Mouse (Mus musculus) kidney, adult 11 months (tissue): ENCODE data around the gene Zdhhc17.

Source experiments
- DNase-seq: peaks from one replicate; pipeline ENCODE4 v3.0.0; 2022

Gene Zdhhc17

DNA sequence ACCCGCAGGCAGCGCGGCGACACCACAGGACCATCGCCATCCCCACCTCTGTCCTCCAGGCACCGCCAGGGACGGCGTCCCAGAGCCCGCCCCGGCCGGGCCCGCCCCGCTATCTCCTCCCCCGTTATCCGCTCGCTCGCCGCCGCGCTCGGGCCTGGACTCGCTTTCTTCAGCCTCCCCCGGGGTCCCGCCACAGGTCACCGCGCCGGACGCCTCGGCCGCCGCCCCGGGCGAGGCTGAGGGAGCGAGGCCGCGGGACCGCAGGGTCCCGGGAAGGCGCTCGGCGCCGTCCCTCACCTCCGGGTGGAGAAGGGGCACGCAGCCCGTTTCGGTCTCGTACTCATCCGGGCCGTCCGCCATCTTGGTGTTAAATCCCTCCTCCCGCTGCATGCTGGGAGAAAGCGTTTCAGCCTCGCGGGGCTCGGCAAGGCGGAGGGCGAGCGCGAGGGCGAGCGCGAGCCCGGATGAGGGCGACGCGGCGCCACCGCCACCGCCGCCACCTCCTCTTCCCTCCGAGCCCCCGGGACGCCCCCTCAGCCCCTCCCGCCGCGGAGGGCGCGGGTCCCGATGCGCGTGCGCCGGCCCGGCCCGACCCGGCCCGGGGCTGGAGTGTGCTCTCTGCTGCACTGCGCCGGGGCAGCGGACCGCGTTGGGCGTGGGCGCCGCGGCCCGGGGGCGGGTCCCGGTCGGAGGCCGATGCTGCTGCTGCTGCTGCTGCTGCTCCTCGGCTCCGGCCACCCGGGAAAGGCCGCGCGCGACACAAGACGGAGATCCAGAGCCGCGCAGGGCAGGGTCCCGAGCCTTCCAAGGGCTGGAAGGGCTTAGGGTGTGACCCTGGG lies at the start of gene Zdhhc17:
Gene Zdhhc17 (minus strand): TSS at position 500 of the 839 bp plus-strand sequence.
- DNase-seq: peak; percentile 90

DNA sequence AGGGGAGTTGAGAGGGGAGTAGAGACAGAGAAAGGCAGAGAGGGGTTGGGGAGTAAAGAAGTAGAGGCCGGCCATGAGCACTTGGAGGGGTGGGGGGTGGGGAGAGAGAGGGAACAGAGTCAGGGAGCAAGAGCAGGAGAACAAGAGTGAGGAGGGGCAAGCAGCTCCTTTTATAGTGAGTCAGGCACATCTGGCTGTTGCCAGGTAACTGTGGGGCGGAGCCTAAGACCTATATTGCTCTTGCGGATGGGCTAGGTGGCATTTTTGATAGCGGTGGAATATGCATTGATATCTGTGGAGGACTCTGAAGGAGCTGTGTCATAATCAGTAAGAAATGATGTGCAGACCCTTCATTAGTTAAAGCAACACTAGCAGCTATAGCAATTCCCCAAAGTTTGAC lies 45.8 kb upstream of the Zdhhc17 start:
- DNase-seq: no peak

DNA sequence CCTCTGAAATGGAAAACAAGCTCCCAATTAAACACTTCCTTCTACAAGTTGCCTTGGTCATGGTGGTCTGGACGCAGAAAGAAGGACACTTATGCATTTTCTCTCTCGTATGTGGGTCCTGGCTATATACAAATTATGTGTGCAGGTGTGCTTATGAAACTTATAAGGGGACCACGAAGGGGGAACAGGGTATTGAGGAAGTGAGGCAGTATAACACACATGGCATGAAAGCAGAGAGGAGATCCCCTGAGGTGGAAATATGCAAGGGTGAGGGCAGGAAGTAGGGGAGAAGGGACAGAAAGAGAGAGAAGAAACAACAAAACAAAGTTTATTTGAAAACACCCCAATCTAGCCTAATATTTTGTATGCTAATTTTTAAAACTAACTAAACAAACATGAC lies 41.7 kb upstream of the Zdhhc17 start:
- no peak for DNase-seq

DNA sequence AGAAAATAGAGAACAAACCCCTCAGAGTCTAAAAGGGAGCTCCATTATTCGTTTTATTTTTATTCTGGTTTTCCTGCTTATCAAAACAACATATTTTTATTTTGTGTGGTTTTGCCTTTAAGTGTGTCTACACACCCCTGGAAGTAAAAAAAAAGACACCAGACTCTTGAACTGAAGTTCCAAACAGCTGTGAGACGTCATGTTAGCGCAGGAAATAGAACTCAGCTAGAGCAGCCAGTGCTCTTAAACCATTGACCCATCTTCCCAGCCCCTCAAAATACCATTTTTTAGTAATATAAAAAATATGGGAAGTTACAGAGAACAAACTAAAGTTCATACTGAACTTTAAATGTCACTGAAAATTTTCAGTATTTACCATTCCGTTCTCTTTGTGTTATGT lies 40.6 kb upstream of the Zdhhc17 start:
- DNase-seq: no peak

- DNase-seq: no peak
These were observed 40.1 kb upstream of the Zdhhc17 start for GRCm38 (mm10) chr10:111050061-111050460.

DNA sequence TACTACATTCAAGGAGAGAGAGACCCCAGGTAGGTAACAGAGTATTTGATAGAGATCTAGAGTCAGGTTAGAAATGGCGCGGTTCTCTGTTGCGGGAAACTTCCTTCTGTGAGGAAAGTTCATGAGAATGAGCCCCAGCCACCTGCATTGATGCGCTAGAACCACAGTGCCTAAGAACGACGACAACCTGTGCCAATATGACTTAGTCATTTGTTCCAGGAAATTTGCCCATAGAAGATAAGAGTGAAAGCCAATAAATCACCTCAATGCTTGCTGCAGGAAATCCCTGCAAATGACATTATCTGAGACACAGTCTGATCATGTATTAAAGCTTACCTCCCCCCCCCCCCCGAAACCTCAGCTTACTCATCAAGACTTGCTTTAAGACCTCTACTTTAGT lies 38.0 kb upstream of the Zdhhc17 start:
- peak; percentile 14 for DNase-seq

DNA sequence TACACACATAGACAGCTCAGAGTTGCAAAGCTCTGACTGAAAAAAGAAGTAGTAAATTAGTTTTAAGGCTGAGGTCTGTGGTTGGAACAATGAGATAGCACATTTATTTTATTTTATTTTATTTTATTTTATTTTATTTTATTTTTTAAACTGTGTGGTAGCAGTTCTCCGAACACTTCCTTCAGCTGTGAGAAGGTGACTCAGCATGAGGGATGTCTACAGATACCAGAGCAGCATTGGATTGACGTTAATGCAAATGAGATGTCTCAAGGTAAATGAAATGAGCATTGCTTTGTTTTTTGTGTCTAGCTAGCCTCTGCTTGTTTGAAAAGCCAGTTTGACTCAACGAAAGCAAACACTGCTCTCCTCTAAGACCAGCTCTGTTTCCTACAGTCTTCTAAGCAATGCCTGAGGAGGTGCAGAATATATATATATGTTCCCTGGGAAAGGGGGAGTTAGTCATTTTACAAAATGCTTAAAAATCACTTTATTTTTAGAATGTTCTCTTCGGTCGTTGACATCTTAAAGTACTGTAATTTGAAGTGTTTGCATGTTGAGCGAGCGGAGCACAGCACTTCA lies 30.2 kb upstream of the Zdhhc17 start:
- DNase-seq: no peak

GRCm38 (mm10) chr10:111036851-111037250 lies 26.9 kb upstream of the Zdhhc17 start:
- no peak for DNase-seq

- no peak for DNase-seq
These were observed 25.2 kb upstream of the Zdhhc17 start for GRCm38 (mm10) chr10:111035134-111035533.

GRCm38 (mm10) chr10:111031511-111032365 lies 21.8 kb upstream of the Zdhhc17 start:
- DNase-seq: peak; percentile 8

- DNase-seq: no peak
These were observed 20.9 kb upstream of the Zdhhc17 start for GRCm38 (mm10) chr10:111030845-111031244.

DNA sequence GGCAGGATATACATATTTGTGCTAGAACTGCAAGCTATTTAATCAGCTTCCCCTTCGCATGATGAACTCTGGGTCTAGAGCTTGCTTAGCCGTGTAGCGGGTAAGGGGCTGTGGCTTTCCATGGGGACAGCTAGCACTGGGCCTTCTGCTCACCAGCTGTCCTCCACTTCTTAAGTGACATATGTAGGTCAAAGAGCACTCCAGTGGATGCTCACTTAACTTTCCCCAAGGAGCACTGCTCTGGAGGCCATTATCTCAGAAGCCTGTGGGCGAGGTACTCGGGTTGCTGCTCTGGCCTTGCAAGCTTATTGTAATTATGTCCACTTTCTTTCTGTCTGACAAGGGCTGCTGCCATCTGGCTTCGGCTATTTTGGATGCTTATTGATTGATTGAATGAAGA lies 16.2 kb upstream of the Zdhhc17 start:
- DNase-seq: no peak

- no peak for DNase-seq
These were observed 14.8 kb upstream of the Zdhhc17 start for GRCm38 (mm10) chr10:111024746-111025145.

GRCm38 (mm10) chr10:111014476-111014875 lies 4.5 kb upstream of the Zdhhc17 start:
- DNase-seq: no peak

GRCm38 (mm10) chr10:111013265-111013664 lies 3.3 kb upstream of the Zdhhc17 start:
- DNase-seq: no peak

DNA sequence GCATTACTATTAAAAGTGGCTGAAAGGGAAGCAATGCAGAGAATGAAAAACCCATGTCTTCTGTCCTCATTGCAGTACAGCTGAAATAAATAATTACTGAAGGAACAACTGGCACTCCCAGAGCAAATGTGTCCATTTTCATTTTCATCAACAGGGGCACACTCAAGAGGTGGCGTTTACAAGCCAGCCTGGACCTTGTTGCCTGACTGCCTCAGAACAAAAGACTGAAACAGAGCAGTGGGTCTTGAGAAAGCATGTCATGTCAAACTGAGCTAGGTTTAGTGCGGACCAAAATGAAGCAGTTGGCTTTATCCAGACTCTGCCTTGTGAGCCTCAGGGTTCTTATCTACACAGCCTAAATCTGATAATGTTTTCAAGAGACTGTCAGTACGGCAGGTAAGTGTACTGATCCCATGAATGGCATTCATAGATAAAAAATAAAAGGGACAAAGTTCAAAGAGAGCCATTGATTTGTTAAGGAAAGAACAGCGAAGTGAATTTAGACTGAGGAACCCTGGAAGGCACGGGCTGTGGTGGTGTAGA lies 2.6 kb upstream of the Zdhhc17 start:
- no peak for DNase-seq

- no peak for DNase-seq
These were observed 1.4 kb upstream of the Zdhhc17 start for GRCm38 (mm10) chr10:111011226-111011765.

DNA sequence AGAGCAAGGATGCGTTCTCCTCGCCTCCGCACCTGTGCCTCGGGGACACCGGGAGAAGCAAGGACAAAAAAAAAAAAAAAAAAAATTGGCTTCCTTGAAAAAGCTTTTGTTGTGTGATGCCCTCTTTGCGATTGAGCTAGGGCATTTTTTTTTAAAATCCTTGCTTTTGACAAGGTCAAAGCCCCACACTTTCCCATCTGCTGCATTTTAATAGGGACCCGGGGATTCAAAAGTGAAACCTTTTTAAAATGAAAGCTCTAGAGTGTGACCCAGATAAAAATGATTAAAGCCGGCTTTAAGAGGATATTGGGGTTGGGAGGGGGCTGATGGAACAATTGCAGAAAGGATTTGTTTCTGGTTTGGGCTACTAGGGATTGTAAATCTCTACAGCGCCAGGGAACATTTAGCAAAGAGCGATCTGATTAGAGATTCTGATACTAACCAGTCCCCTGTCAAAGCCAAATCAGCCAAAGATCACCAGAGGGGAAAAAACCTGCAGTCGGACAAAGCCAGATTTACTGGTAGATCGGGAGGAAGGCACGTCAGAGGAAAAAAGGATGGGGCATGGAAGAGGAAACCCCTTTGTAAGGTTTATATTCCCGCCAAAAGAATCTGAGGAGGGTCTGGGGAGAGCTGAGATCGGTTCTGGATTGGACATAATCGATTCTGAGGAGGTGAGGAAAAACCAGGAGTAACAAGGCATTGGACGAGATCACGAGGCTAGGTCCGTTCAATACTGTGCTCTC lies 713 bp upstream of the Zdhhc17 start:
- DNase-seq: peak; percentile 23

- no peak for DNase-seq
These were observed 763 bp downstream of the Zdhhc17 start for GRCm38 (mm10) chr10:111009113-111009640.

DNA sequence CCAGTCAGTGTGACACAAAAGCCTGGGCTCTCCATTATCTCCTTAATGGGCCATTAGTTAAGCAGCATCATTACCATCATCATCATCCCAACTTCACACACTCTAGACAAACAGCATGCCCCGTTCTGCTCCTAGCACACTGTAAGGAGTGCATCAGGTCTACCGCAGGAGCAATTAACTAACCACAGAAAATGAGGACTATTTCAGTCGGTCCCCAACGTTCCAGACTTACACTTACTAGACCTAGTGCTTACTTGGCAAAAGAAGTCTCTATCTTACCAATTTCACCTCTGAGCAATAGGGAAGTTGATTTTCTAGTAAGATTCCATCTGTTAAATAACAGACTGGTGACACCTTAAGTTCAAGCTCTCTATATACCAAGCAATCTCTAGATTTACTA lies 2.3 kb downstream of the Zdhhc17 start:
- no peak for DNase-seq

GRCm38 (mm10) chr10:111005611-111006488 lies 4.1 kb downstream of the Zdhhc17 start:
- DNase-seq: no peak
